Mouse (Mus musculus) embryonic fibroblast, embryonic 13.5 days (primary cell): Measurements from ENCODE around the gene Mpdu1. TPM values are rescaled to one million over a fixed set of nuclear protein-coding genes. Genes with fewer than 3 reads are reported as not detected.

ENCODE experiments used
- H3K27ac ChIP-seq: 2 replicates; pipeline ENCODE4 v1.5.1; 2012; ENCODE audit warnings: low read length, control low read depth, inconsistent platforms; ENCODE audit not compliant: insufficient read depth
- H3K4me1 ChIP-seq: 2 replicates; pipeline ENCODE4 v1.6.1; 2011; ENCODE audit warnings: low read length; ENCODE audit not compliant: control insufficient read depth, insufficient read depth
- H3K4me3 ChIP-seq: 2 replicates; pipeline ENCODE4 v1.5.1; 2011; ENCODE audit warnings: mild to moderate bottlenecking, control low read depth, low read length; ENCODE audit not compliant: insufficient read depth
- CTCF ChIP-seq: IDR thresholded peaks from 2 replicates; pipeline ENCODE4 v1.5.1; 2011; ENCODE audit warnings: mild to moderate bottlenecking, control low read depth, low read length, moderate library complexity, borderline replicate concordance; ENCODE audit not compliant: insufficient read depth
- POLR2A ChIP-seq: IDR thresholded peaks from 2 replicates; pipeline ENCODE4 v1.6.1; 2011; ENCODE audit warnings: low read depth, mild to moderate bottlenecking, control low read depth, low read length, moderate library complexity
- polyA plus RNA-seq: library from polyadenylated mRNA; stranded (reverse); fragments of >200 nt; gene quantifications from 2 replicates; pipeline ENCODE4 v1.2.4, GENCODE M21; 2011; ENCODE audit warnings: low read depth; ENCODE audit not compliant: missing spikeins, insufficient read length

Gene Mpdu1
- polyA plus RNA-seq = 45.2 and 47.8 TPM in 2 replicates

DNA sequence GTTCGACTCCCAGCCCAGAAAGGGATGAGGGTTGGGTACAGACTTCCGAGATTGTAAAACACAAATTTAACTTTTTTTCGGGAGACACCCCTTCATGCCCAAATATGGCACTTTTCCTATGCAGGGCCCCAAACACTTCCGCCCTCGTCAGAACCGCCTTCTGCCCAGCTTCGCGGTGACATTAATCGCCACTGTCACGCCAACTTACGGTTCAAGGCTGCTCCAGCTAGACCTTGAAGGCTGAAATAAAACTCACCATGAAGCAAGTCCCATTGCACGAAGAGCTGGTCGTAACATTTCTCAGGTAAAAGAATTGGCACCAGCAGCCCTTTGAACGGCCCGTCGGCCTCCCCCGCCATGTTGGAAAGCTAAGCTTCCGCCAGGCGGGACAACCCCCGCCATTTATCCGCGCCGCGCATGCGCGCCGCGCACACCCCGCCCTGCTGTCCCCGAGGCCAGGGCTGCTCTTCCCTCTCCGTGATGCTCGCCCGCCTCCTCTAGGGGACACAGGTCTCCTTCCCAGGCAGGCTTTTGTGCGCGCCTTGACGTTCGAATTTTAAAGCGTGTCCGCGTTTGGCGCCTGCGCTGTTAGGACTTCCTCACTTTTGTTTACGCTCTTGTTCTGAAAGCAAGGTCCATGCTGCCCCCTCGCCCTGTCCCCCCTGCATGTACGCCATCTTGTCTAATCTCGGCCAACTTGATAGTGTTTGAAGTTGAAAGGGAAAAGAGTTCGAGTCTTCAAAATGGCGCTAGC lies at the start of gene Mpdu1:
Mpdu1 (minus strand) TSS at position 430 of the 754 bp plus-strand sequence.
- H3K27ac ChIP-seq = peak within 1 kb of the TSS; percentile 94
- TF ChIP-seq CTCF (no peak), POLR2A (peak; percentile 64)
- 0 out of 2 replicates have a peak, but pooled peaks cover 2% of the 10 kb centered on the region for H3K4me1 ChIP-seq
- peak within 1 kb of the TSS; percentile 62 for H3K4me3 ChIP-seq

DNA sequence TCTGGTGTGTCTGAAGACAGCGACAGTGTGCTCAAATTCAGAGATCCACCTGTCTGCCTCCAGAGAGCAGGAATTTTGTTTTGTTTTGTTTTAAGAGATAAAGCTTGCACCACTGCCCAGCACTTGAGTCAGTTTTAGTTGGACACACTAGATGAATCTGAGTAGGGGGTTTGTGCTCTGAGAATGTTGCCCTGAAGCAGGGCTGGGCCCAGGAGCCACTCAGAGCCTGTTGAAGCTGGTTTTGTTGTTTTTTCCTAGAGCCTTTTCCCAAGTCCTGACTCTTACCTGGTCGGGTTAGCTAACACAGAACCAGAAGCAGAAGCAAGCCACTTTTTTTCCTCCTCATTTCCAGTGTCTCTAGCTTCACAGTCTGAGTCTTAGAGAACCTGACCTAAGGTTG lies 48.6 kb upstream of the Mpdu1 start:
- TF ChIP-seq POLR2A (no peak), CTCF (no peak)
- H3K27ac ChIP-seq = no peak overlapping the region
- H3K4me1 ChIP-seq = peaks cover under 1% of the 10 kb centered on the region; the same call in 1 of the 2 replicates
- H3K4me3 ChIP-seq = no peak overlapping the region

DNA sequence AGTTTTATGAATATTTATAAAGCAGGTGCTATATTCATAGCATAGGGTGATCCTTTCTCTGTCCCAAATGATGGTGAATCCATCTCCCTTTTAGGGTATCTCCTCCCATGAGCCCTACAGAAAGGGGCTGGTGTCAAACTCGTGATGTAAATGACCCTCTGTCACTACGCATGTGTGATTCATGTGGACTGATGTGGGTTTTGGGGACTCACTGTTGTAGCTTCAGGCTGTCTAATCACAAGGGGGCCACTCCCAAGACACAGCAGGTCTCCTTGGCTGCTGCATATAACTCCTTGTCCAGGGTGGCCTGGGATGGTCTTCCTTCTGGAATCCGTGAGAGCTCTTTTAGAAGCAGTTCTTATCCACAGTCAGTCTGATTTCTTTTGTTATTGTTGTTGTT lies 48.0 kb upstream of the Mpdu1 start:
- TF ChIP-seq CTCF (no peak), POLR2A (no peak)
- Histone ChIP-seq H3K27ac (no peak overlapping the region), H3K4me3 (no peak overlapping the region), H3K4me1 (no peaks in the 10 kb centered on the region)

GRCm38 (mm10) chr11:69709554-69710446 lies 47.4 kb upstream of the Mpdu1 start:
- H3K27ac ChIP-seq = no peak overlapping the region
- TF ChIP-seq POLR2A (no peak), CTCF (no peak)

DNA sequence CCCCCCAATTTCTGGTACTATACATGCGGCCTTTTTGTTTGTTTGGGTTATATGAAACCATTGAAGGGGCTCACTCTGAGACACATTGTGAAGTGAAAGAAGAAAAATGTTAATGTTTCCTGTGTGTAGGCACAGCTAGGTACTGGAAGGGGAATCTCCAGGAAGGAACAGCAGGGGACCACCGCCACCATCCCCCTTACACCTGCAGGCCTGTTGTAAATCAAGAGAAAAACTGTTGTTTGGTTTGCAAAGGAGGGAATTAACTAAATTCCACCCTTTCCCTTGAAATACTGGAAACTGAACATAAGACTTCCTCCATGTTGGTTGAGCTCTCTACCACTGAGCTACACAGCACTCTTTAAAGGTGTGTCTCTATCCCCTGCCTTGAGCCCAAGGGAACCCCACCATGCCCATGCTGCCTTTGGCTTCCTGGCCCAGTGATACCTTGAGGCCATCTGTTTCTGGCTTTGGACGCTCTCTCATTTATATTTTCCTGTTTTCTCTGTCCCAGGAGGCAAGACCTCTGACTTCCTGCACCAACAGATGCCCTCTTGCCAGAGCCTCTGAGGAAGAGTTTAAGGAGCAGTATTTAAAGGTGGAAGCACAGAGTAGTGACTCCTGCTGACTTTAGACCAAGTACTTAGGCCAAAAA lies 46.3 kb upstream of the Mpdu1 start:
- no peak overlapping the region for H3K27ac ChIP-seq
- no peak for TF ChIP-seq CTCF
- no peak for TF ChIP-seq POLR2A
- H3K4me3 ChIP-seq = no peak overlapping the region
- no peaks in the 10 kb centered on the region for H3K4me1 ChIP-seq

More at GRCm38 (mm10) chr11:69709554-69710446, 47.4 kb upstream of the Mpdu1 start:
- no peak overlapping the region for H3K4me3 ChIP-seq
- no peaks in the 10 kb centered on the region for H3K4me1 ChIP-seq

- TF ChIP-seq POLR2A = no peak
- Histone ChIP-seq H3K4me3 (no peak overlapping the region), H3K4me1 (no peaks in the 10 kb centered on the region), H3K27ac (no peak overlapping the region)
Measured at GRCm38 (mm10) chr11:69707873-69708381, 45.5 kb upstream of the Mpdu1 start.

- Histone ChIP-seq H3K27ac (no peak overlapping the region), H3K4me3 (no peak overlapping the region), H3K4me1 (no peaks in the 10 kb centered on the region)
- TF ChIP-seq POLR2A (no peak), CTCF (no peak)
Measured at GRCm38 (mm10) chr11:69707480-69707847, 45.0 kb upstream of the Mpdu1 start.

DNA sequence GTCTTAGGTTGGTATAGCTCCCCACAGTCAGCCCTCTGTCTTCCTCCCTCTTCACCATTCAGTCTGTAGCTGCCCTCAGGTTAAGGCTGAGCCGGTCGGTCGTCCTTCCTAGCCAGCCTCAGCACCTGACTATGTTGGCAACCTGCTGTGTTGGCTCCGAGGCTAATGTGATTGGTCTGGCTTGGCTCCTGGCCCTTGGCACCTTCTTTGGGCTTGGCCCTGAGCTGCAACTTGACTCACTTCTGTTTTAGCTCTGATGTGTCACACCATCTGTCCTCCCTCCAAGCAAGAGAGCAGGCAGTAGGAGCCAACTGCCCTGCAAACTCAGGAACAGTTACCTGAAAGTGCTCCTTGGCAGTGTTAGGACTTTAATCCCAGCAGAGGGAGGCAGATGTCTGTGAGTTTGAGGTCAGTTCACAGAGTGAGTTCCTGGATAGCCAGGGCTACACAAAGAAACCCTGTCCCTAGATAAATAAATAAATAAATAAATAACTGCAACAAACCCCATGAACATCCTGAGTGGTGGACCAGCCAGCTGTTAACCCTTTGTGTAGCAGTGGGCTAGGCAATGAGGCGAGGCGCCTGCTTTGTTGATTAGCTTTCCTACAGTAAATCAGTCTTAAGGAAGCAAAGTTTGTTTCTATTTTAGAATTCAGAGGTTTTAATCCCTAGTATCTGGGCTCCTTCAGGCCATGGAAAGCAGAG lies 44.5 kb upstream of the Mpdu1 start:
- no peak for TF ChIP-seq POLR2A
- TF ChIP-seq CTCF = no peak
- H3K27ac ChIP-seq = no peak overlapping the region
- H3K4me3 ChIP-seq = no peak overlapping the region
- H3K4me1 ChIP-seq = no peaks in the 10 kb centered on the region

- H3K4me3 ChIP-seq = no peak overlapping the region
- TF ChIP-seq CTCF = no peak
- no peak for TF ChIP-seq POLR2A
- H3K4me1 ChIP-seq = no peaks in the 10 kb centered on the region
- no peak overlapping the region for H3K27ac ChIP-seq
Measured at GRCm38 (mm10) chr11:69704613-69705010, 42.2 kb upstream of the Mpdu1 start.
